Mouse (Mus musculus) embryonic facial prominence, embryonic 11.5 days (tissue): ENCODE data around the gene AC124108.1. TPM values are rescaled to one million over a fixed set of nuclear protein-coding genes. Genes with fewer than 3 reads are reported as not detected.

Source experiments
- ATAC-seq: fragments of 200-750 bp; cut with Nextera tagmentation; replicated peaks from 2 replicates; pipeline ENCODE4 v1.8.0; 2017; ENCODE audit warnings: low read depth; ENCODE audit not compliant: insufficient number of reproducible peaks, low FRiP score, low TSS enrichment
- DNase-seq: peaks from one replicate; pipeline ENCODE4 v3.0.0-alpha.2; 2015; ENCODE audit warnings: low spot score
- H3K27ac ChIP-seq: fragments of 300-500 bp; sonication (generic); replicated peaks from 2 replicates; pipeline ENCODE4 v1.5.1; 2014; ENCODE audit warnings: mild to moderate bottlenecking, low read depth, low read length, control low read depth
- H3K27me3 ChIP-seq: fragments of 300-500 bp; sonication (generic); 2 replicates; pipeline ENCODE4 v1.6.1; 2014; ENCODE audit warnings: mild to moderate bottlenecking, low read length, moderate library complexity, mixed read lengths; ENCODE audit not compliant: control insufficient read depth, insufficient read depth
- H3K36me3 ChIP-seq: fragments of 300-500 bp; sonication (generic); replicated peaks from 2 replicates; pipeline ENCODE4 v1.6.1; 2014; ENCODE audit warnings: low read depth, mild to moderate bottlenecking, low read length, moderate library complexity, mixed read lengths; ENCODE audit not compliant: control insufficient read depth, insufficient read depth
- H3K4me1 ChIP-seq: fragments of 300-500 bp; sonication (generic); 2 replicates; pipeline ENCODE4 v1.6.1; 2014; ENCODE audit warnings: low read length, mixed read lengths; ENCODE audit not compliant: control insufficient read depth, insufficient read depth
- H3K4me2 ChIP-seq: fragments of 300-500 bp; sonication (generic); 2 replicates; pipeline ENCODE4 v1.6.1; 2014; ENCODE audit warnings: low read depth, mild to moderate bottlenecking, control low read depth, low read length, moderate library complexity
- H3K4me3 ChIP-seq: fragments of 300-500 bp; sonication (generic); 2 replicates; pipeline ENCODE4 v1.5.1; 2014; ENCODE audit warnings: low read depth, low read length, control low read depth
- H3K9ac ChIP-seq: fragments of 300-500 bp; sonication (generic); replicated peaks from 2 replicates; pipeline ENCODE4 v1.6.1; 2014; ENCODE audit warnings: mild to moderate bottlenecking, control low read depth, low read length
- H3K9me3 ChIP-seq: fragments of 300-500 bp; sonication (generic); replicated peaks from 2 replicates; pipeline ENCODE4 v1.6.1; 2016; ENCODE audit warnings: mild to moderate bottlenecking, low read length, inconsistent platforms, mixed read lengths; ENCODE audit not compliant: control insufficient read depth
- WGBS: fragments of 180-500 bp; shearing (Covaris S2); extraction: QIAGEN DNeasy Blood & Tissue Kit; methylation state at CpG from one replicate; pipeline ENCODE4 v1.1.7; 2014; 5-methylcytosine and 5-hydroxymethylcytosine counted together
- polyA plus RNA-seq: library from polyadenylated mRNA; unstranded; fragments of >200 nt; fragmentation: Nextera tagmentation; extraction: Ambion mirVana; gene quantifications from 2 replicates; pipeline ENCODE4 v1.2.1, GENCODE M21; 2014

AC124108.1 gene
- 0.65 and 0.99 TPM in 2 replicates for polyA plus RNA-seq

- Histone ChIP-seq H3K4me1 (peaks cover 2% of the 10 kb centered on the region), H3K27me3 (peaks cover 43% of the 10 kb centered on the region)
- WGBS: under 1% methylated on average over 34 of the region's 34 CpGs
These were observed at the start of gene AC124108.1, which contains the start of gene Lemd1 for GRCm38 (mm10) chr1:132191093-132191785. Gene AC124108.1 (plus strand): TSS chr1:132191457. Gene Lemd1 (plus strand): TSS chr1:132191431.

GRCm38 (mm10) chr1:132141753-132142152 is 49.5 kb upstream of the AC124108.1 start:
- DNase-seq (no peak), ATAC-seq (no peak)
- no peak overlapping the region for H3K4me3 ChIP-seq
- H3K4me2 ChIP-seq: no peak overlapping the region
- H3K9me3 ChIP-seq: no peaks in the 10 kb centered on the region
- WGBS: 27% methylated on average over 13 of the region's 13 CpGs
- H3K9ac ChIP-seq: no peak overlapping the region
- H3K4me1 ChIP-seq: no peaks in the 10 kb centered on the region
- no peak overlapping the region for H3K27ac ChIP-seq
- peaks cover 3% of the 10 kb centered on the region; the same call in 1 of the 2 replicates for H3K27me3 ChIP-seq
- no peaks in the 10 kb centered on the region for H3K36me3 ChIP-seq

More at GRCm38 (mm10) chr1:132191093-132191785, at the start of gene AC124108.1, which contains the start of gene Lemd1:
- peak within 1 kb of the TSS; percentile 89 for H3K9ac ChIP-seq
- H3K27ac ChIP-seq: peak within 1 kb of the TSS; percentile 83
- no peaks in the 10 kb centered on the region for H3K9me3 ChIP-seq
- H3K4me3 ChIP-seq: peak within 1 kb of the TSS; percentile 69
- DNase-seq (peak; percentile 49), ATAC-seq (no peak)
- peak within 1 kb of the TSS; percentile 94 for H3K4me2 ChIP-seq
- H3K36me3 ChIP-seq: no peaks in the 10 kb centered on the region

GRCm38 (mm10) chr1:132143079-132143478 is 48.2 kb upstream of the AC124108.1 start:
- Histone ChIP-seq H3K4me2 (no peak overlapping the region), H3K4me3 (no peak overlapping the region), H3K9me3 (no peaks in the 10 kb centered on the region), H3K9ac (no peak overlapping the region), H3K4me1 (no peaks in the 10 kb centered on the region), H3K27me3 (peaks cover 2% of the 10 kb centered on the region; the same call in 1 of the 2 replicates), H3K27ac (no peak overlapping the region), H3K36me3 (no peaks in the 10 kb centered on the region)
- ATAC-seq (no peak), DNase-seq (no peak)
- 83% methylated on average over 5 of the region's 5 CpGs for WGBS

- no peak overlapping the region for H3K4me3 ChIP-seq
- H3K4me1 ChIP-seq: no peaks in the 10 kb centered on the region
- no peaks in the 10 kb centered on the region; the same call in 1 of the 2 replicates for H3K27me3 ChIP-seq
- H3K27ac ChIP-seq: no peak overlapping the region
- WGBS: 55% methylated on average over 4 of the region's 4 CpGs
- DNase-seq: no peak
- H3K9me3 ChIP-seq: no peaks in the 10 kb centered on the region
- no peak for ATAC-seq
- no peak overlapping the region for H3K4me2 ChIP-seq
- H3K36me3 ChIP-seq: no peaks in the 10 kb centered on the region
- 0 out of 2 replicates have a peak overlapping the region, but pooled peaks have one; percentile 22 for H3K9ac ChIP-seq
These were observed 47.5 kb upstream of the AC124108.1 start for GRCm38 (mm10) chr1:132143730-132144129.

- 20% methylated on average over 2 of the region's 2 CpGs for whole genome bisulfite sequencing
- Histone ChIP-seq H3K9ac (no peak overlapping the region), H3K27me3 (no peaks in the 10 kb centered on the region), H3K9me3 (no peaks in the 10 kb centered on the region), H3K4me1 (no peaks in the 10 kb centered on the region), H3K4me3 (no peak overlapping the region), H3K4me2 (no peak overlapping the region), H3K36me3 (no peaks in the 10 kb centered on the region), H3K27ac (no peak overlapping the region)
- DNase-seq (peak; percentile 51), ATAC-seq (no peak)
These were observed 47.0 kb upstream of the AC124108.1 start for GRCm38 (mm10) chr1:132144223-132144622.

GRCm38 (mm10) chr1:132144837-132145236 is 46.4 kb upstream of the AC124108.1 start:
- Histone ChIP-seq H3K27me3 (no peaks in the 10 kb centered on the region), H3K4me2 (no peak overlapping the region), H3K36me3 (no peaks in the 10 kb centered on the region), H3K4me3 (no peak overlapping the region), H3K9ac (no peak overlapping the region), H3K27ac (no peak overlapping the region), H3K9me3 (no peaks in the 10 kb centered on the region), H3K4me1 (no peaks in the 10 kb centered on the region)
- no peak for DNase-seq
- ATAC-seq: no peak
- 70% methylated on average over 3 of the region's 3 CpGs for WGBS

- Histone ChIP-seq H3K4me2 (no peak overlapping the region), H3K36me3 (no peaks in the 10 kb centered on the region), H3K4me1 (no peaks in the 10 kb centered on the region), H3K4me3 (no peak overlapping the region), H3K9me3 (no peaks in the 10 kb centered on the region), H3K27me3 (no peaks in the 10 kb centered on the region), H3K9ac (no peak overlapping the region), H3K27ac (no peak overlapping the region)
- WGBS: 87% methylated on average over 8 of the region's 8 CpGs
- no peak for DNase-seq
- no peak for ATAC-seq
These were observed 45.1 kb upstream of the AC124108.1 start for GRCm38 (mm10) chr1:132145973-132146685.

GRCm38 (mm10) chr1:132149410-132149809 is 41.8 kb upstream of the AC124108.1 start:
- H3K9me3 ChIP-seq: no peaks in the 10 kb centered on the region
- no peak overlapping the region for H3K27ac ChIP-seq
- H3K27me3 ChIP-seq: no peaks in the 10 kb centered on the region
- DNase-seq: no peak
- no peak overlapping the region for H3K4me3 ChIP-seq
- WGBS: 61% methylated on average over 2 of the region's 2 CpGs
- H3K4me2 ChIP-seq: no peak overlapping the region
- ATAC-seq: no peak
- no peaks in the 10 kb centered on the region; the same call in 1 of the 2 replicates for H3K4me1 ChIP-seq
- H3K9ac ChIP-seq: no peak overlapping the region
- H3K36me3 ChIP-seq: no peaks in the 10 kb centered on the region
